Mouse (Mus musculus): ENCODE results near the gene Zfp524. TPM values are rescaled to one million over a fixed set of nuclear protein-coding genes. Genes with fewer than 3 reads are reported as not detected.
A peak's percentile ranks its signal among the peaks of the same experiment; 100 is the strongest.
"Not testable (repeated sequence)": the region's sequence is repeated elsewhere in the genome, so short reads cannot be mapped to it uniquely, and the experiment has no call there.

Gene Zfp524
- polyA plus RNA-seq, 1 experiment from 2014 or later = 10.4 TPM

DNA sequence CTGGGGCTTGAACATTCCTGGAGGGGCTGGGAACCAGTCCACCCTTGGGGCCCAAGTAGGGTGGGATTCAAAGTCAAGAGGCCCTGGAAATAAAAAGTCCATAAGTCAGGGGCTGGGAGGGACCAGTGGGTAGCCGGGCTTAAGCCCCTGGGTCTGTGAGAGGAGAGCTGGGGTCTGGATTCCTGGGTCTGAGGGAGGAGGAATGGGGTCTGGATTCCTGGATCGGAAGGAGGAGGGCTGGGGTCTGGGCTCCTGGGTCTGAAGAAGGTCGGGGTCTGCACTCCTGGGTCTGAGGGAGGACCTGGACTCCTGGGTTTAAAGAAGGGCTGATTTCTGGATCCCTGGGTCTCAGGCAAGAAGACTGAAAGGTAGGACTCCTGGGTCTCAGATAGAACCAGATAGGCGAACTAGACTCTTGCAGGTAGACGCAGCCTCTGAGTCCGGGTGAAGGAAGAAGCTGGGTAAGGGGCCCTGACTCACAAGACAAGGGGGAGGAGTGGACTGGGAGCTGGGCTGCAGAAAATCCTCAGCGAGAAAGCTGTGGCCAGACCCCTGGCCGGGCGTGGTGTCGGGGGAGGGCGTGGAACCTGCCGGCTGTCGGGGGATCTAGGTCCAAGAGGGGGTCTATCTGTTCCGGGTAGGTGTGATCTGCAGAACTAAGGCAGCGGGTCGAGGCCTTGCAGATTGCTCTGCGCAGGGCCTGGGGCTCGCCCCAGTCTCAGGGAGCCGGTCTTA is 18.8 kb upstream of the Zfp524 start:
- Histone ChIP-seq H3K4me2 (peak overlapping the region; percentile 73), H3K9me3 (replicated peaks) (peaks cover 4% of the 10 kb centered on the region; the same call in 1 of the 2 replicates), H3K4me3 (peak overlapping the region; percentile 60), H3K27me3 (replicated peaks) (peaks cover 31% of the 10 kb centered on the region), H3K36me3 (peaks cover 35% of the 10 kb centered on the region), H3K4me1 (replicated peaks) (peaks cover 28% of the 10 kb centered on the region), H3K9ac (peak overlapping the region; percentile 79), H3K27ac (ENCODE audit: poor library complexity, severe bottlenecking) (0 out of 2 replicates have a peak overlapping the region, but pooled peaks have one; percentile 68)
- 5% methylated on average over 19 of the region's 19 CpGs for WGBS
- ATAC-seq (ENCODE audit: insufficient number of reproducible peaks, low FRiP score) = no peak; the same call in none of the 2 replicates

DNA sequence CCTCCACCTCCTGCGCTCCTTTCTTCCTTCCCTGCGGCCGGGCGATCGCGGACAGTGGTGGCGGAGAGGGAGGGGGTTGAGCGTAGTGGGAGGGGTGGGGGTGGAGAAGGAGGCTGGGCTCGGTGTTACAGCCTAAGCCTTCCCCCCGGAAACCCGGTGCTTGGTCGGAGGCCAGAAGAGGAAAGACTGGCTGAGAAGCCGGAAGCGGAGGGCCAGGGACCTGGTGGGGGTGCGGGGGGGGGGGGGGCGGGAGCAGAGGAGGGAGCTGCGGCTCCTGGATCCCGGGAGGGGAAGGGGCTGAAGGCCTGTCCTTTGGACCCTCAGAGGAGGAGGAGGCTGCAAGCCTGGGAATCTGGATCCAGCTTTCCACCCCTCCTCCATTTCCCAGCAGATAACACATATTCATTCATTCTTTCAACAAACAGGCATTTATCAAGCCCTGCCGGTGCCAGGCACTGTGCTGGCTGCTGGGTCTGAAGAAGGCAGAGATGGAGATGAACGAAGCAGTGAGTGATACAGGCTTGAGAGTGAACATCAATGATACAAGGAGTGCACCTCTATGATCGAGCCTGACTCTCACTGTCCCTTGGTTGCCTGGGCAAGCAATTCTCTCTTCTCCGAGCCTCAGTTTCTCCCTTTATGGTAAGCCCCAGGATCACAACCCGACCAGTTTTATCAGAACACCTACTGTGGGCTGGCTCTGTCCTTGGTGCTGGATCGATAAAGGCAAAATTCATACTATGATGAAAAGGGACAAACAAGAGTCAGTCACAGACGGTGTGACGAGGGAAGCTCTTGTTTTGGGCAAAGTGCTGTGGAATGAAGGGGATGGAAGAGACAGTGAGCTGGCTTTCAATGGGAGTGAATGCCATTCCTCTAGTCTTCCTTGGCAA is 18.0 kb upstream of the Zfp524 start, which contains the start of gene Zfp579:
Gene Zfp579, minus strand, starts transcription at position 156 of the 893 bp plus-strand sequence.
- Histone ChIP-seq H3K4me1 (replicated peaks) (peaks cover 28% of the 10 kb centered on the region), H3K27ac (ENCODE audit: poor library complexity, severe bottlenecking) (peak within 1 kb of the TSS; percentile 68), H3K4me3 (peak within 1 kb of the TSS; percentile 60), H3K36me3 (peaks cover 32% of the 10 kb centered on the region), H3K9ac (peak within 1 kb of the TSS; percentile 79), H3K27me3 (replicated peaks) (peaks cover 31% of the 10 kb centered on the region), H3K9me3 (replicated peaks) (no peaks in the 10 kb centered on the region; the same call in 1 of the 2 replicates), H3K4me2 (peak within 1 kb of the TSS; percentile 73)
- 5% methylated on average over 18 of the region's 26 CpGs for WGBS
- peak; percentile 81 for ATAC-seq (ENCODE audit: insufficient number of reproducible peaks, low FRiP score)

DNA sequence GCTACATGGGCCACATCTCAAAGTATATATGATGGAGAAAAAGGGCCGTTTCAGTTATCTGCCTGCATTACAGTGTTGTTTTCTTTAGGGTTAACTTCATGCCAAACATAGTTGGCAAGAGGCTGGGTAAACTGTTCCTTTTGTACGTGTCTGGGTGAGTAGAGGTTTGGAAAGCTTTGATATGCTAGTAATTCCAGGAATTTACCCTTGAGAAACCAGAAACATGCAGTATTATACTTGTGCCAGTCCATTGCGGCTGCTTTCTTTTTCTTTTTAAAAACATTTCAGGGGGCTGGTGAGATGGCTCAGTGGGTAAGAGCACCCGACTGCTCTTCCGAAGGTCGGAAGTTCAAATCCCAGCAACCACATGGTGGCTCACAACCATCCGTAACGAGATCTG is 17.3 kb upstream of the Zfp524 start:
- ATAC-seq (ENCODE audit: insufficient number of reproducible peaks, low FRiP score) = no peak
- Histone ChIP-seq H3K4me3 (0 out of 2 replicates have a peak overlapping the region, but pooled peaks have one; percentile 60), H3K4me1 (replicated peaks) (peaks cover 28% of the 10 kb centered on the region), H3K27ac (ENCODE audit: poor library complexity, severe bottlenecking) (0 out of 2 replicates have a peak overlapping the region, but pooled peaks have one; percentile 68), H3K27me3 (replicated peaks) (peaks cover 31% of the 10 kb centered on the region), H3K9ac (peak overlapping the region; percentile 79; the same call in 1 of the 2 replicates), H3K4me2 (peak overlapping the region; percentile 73), H3K36me3 (peaks cover 25% of the 10 kb centered on the region), H3K9me3 (replicated peaks) (no peaks in the 10 kb centered on the region; the same call in 1 of the 2 replicates)
- 53% methylated on average over 8 of the region's 8 CpGs for WGBS

GRCm38 (mm10) chr7:4999876-5000275 is 14.3 kb upstream of the Zfp524 start:
- Histone ChIP-seq H3K4me3 (no peak overlapping the region), H3K4me2 (no peak overlapping the region), H3K27me3 (replicated peaks) (peaks cover 4% of the 10 kb centered on the region), H3K9ac (no peak overlapping the region), H3K9me3 (replicated peaks) (no peaks in the 10 kb centered on the region; the same call in 1 of the 2 replicates), H3K36me3 (no peaks in the 10 kb centered on the region), H3K27ac (ENCODE audit: poor library complexity, severe bottlenecking) (no peak overlapping the region), H3K4me1 (replicated peaks) (peaks cover 13% of the 10 kb centered on the region)
- ATAC-seq (ENCODE audit: insufficient number of reproducible peaks, low FRiP score) = no peak
- 61% methylated on average over 2 of the region's 2 CpGs for WGBS

GRCm38 (mm10) chr7:5002876-5003275 is 11.3 kb upstream of the Zfp524 start:
- H3K4me3 ChIP-seq; H3K4me2 ChIP-seq; H3K27me3 ChIP-seq (replicated peaks); ATAC-seq (ENCODE audit: insufficient number of reproducible peaks, low FRiP score); H3K4me1 ChIP-seq (replicated peaks); H3K9me3 ChIP-seq (replicated peaks); H3K9ac ChIP-seq; H3K27ac ChIP-seq (ENCODE audit: poor library complexity, severe bottlenecking): not testable (repeated sequence)
- peaks cover 16% of the 10 kb centered on the region for H3K36me3 ChIP-seq
- 63% methylated on average over 8 of the region's 8 CpGs for WGBS

DNA sequence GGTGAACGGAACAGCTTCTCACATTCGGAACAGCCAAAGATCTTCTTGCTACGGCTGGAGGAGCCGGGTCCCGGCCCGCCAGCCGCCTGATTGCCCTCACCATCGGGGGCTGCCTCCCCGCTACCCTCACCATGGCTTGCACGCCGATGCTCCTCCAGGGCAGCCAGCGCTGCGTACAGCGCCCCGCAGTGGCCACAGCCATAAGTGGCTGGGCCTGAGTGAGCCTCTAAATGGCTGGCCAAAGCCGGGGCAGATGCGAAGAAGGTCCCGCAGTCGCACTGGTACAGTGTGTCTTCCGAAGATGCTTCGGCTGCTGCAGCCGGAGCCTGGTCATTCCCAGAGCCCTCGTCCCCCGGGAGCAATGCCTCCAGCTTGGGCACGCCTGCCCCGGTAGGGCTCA is 6.0 kb upstream of the Zfp524 start:
- no peak; the same call in 1 of the 2 replicates for ATAC-seq (ENCODE audit: insufficient number of reproducible peaks, low FRiP score)
- Histone ChIP-seq H3K9me3 (replicated peaks) (0 out of 2 replicates have a peak, but pooled peaks cover 8% of the 10 kb centered on the region), H3K4me2 (no peak overlapping the region), H3K36me3 (peaks cover 67% of the 10 kb centered on the region), H3K27ac (ENCODE audit: poor library complexity, severe bottlenecking) (no peak overlapping the region), H3K27me3 (replicated peaks) (no peaks in the 10 kb centered on the region), H3K9ac (no peak overlapping the region), H3K4me1 (replicated peaks) (0 out of 2 replicates have a peak, but pooled peaks cover 2% of the 10 kb centered on the region), H3K4me3 (no peak overlapping the region)
- 93% methylated on average over 26 of the region's 26 CpGs for WGBS

DNA sequence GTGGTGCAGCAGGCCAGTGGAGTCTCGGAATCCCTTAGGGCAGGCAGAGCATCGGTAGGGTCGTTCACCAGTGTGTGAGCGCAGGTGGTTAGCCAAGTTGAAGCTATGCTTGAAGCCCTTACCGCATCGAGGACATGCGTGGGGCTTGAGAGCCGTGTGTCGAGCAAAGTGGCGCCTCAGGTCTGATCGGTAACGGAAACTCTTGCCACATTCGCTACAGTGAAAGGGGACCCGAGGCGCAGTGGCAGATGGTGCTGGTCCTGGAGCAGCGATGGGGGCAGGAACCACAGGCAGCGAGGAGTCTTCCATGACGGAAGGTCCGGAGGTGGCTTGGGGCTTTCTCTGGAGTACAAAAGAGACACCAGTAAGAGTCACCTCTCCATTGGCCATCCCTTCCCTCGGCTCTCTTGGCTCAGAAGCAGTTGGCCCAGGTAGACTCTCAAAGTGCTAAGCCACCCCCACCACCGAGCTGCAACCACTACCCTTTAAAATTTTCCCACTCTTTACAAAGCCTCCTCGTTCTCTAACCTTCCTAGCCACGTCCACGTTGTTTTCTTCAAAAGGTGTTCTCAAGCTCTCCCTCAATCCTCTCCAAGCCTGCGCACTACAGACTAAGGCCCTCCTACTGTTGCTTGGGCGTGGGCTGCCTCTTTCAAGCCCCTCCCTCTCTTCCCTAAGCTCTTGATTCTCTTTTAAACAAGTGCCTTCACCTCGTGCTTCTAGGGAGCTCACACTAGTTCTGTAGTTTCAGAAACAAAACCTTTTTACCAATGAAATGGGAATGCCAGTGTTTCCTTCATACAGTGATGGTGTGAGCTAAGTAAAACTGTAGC is 1.3 kb upstream of the Zfp524 start:
- Histone ChIP-seq H3K27me3 (replicated peaks) (no peaks in the 10 kb centered on the region), H3K27ac (ENCODE audit: poor library complexity, severe bottlenecking) (no peak overlapping the region), H3K4me2 (peak overlapping the region; percentile 65), H3K4me1 (replicated peaks) (peaks cover 8% of the 10 kb centered on the region), H3K9ac (no peak overlapping the region), H3K36me3 (peaks cover 60% of the 10 kb centered on the region), H3K9me3 (replicated peaks) (0 out of 2 replicates have a peak, but pooled peaks cover 8% of the 10 kb centered on the region), H3K4me3 (no peak overlapping the region)
- 90% methylated on average over 27 of the region's 27 CpGs for WGBS
- no peak for ATAC-seq (ENCODE audit: insufficient number of reproducible peaks, low FRiP score)

GRCm38 (mm10) chr7:5015118-5016001 is 1.1 kb downstream of the Zfp524 start, which contains the start of gene Gm44973:
TSS of gene Gm44973 (plus strand) at chr7:5015496.
- peak within 1 kb of the TSS; percentile 65 for H3K4me2 ChIP-seq
- peak within 1 kb of the TSS; percentile 88 for H3K4me3 ChIP-seq
- H3K36me3 ChIP-seq = peaks cover 40% of the 10 kb centered on the region
- no peaks in the 10 kb centered on the region for H3K9me3 ChIP-seq (replicated peaks)
- H3K27me3 ChIP-seq (replicated peaks) = no peaks in the 10 kb centered on the region
- ATAC-seq (ENCODE audit: insufficient number of reproducible peaks, low FRiP score) = peak; percentile 88
- H3K27ac ChIP-seq (ENCODE audit: poor library complexity, severe bottlenecking) = peak within 1 kb of the TSS; percentile 99
- peak within 1 kb of the TSS; percentile 91 for H3K9ac ChIP-seq
- under 1% methylated on average over 64 of the region's 76 CpGs for WGBS
- H3K4me1 ChIP-seq (replicated peaks) = peaks cover 8% of the 10 kb centered on the region

DNA sequence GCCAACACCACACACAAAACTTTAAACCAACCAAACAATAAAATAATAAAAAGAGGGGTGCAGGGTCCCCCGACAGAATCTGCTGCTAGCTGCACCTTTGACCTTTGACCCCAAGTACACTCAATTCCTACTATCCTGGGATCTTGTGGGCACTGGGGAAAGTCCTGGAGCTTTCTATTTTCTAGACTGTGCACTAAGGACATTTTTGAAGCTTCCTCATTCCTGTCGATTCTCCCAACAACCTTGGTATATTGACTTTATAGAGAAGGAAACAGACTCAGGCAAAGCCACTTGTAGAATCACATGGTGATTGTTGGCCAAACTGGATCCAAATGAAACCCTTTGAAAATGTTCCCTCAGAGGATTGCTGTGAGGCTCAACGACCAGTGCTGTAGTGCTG is 1.8 kb downstream of the Zfp524 start:
- Histone ChIP-seq H3K4me2 (peak overlapping the region; percentile 65), H3K36me3 (peaks cover 33% of the 10 kb centered on the region), H3K9ac (peak overlapping the region; percentile 76), H3K27ac (ENCODE audit: poor library complexity, severe bottlenecking) (peak overlapping the region; percentile 99), H3K9me3 (replicated peaks) (no peaks in the 10 kb centered on the region), H3K4me3 (peak overlapping the region; percentile 88), H3K27me3 (replicated peaks) (no peaks in the 10 kb centered on the region), H3K4me1 (replicated peaks) (peaks cover 11% of the 10 kb centered on the region)
- no peak for ATAC-seq (ENCODE audit: insufficient number of reproducible peaks, low FRiP score)
- 73% methylated on average over 3 of the region's 3 CpGs for WGBS

Measured in heart, embryonic 12.5 days (tissue).